Mouse (Mus musculus) heart, postnatal 0 days (tissue): ENCODE results near the gene Nrm.

ENCODE experiments used
- CTCF ChIP-seq: IDR thresholded peaks from 2 replicates; pipeline ENCODE4 v1.5.1; 2016; ENCODE audit warnings: antibody characterized with exemption, control low read depth, low read depth
- EP300 ChIP-seq: IDR thresholded peaks from 2 replicates; pipeline ENCODE4 v1.6.1; 2016; ENCODE audit warnings: antibody characterized with exemption, low read depth

DNA sequence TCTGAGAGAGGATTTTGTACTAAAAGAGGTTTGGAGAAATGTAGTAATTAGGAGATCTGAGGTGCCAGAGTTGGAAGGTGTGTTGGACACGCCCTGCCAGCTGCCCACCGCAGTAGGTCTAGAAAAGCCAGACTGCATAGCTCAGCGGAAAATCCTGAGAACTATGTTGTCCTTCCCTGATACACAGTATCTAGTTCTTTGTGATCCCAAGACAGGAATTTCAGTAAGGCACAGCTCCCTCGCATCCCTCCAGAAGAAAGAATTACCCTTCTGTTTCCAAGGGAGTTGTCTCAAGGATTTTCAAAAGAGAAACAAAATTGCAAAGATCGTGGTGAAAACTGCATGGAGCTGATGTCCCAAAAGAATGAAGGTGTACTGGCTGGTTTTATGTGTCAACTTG lies 22.5 kb upstream of the Nrm start:
- no peak for TF ChIP-seq CTCF
- no peak for TF ChIP-seq EP300
